Mouse (Mus musculus) ES-Bruce4 (cell line): ENCODE results near the gene Tex44.

Source experiments
- CTCF ChIP-seq: IDR thresholded peaks from one replicate; pipeline ENCODE4 v1.8.1; 2011; ENCODE audit warnings: low read depth, low read length
- EP300 ChIP-seq: IDR thresholded peaks from 2 replicates; pipeline ENCODE4 v1.6.1; 2011; ENCODE audit warnings: low read depth, low read length; ENCODE audit not compliant: insufficient read depth
- POLR2A ChIP-seq: IDR thresholded peaks from one replicate; pipeline ENCODE4 v1.8.1; 2011; ENCODE audit warnings: low read length; ENCODE audit not compliant: insufficient read depth

- TF ChIP-seq CTCF = no peak
- no peak for TF ChIP-seq EP300
- TF ChIP-seq POLR2A = no peak
These were observed 31.9 kb upstream of the Tex44 start for GRCm38 (mm10) chr1:86394246-86394645.
